9 mouse cellular contexts compared by ENCODE assay signal in the genomic region with DNA sequence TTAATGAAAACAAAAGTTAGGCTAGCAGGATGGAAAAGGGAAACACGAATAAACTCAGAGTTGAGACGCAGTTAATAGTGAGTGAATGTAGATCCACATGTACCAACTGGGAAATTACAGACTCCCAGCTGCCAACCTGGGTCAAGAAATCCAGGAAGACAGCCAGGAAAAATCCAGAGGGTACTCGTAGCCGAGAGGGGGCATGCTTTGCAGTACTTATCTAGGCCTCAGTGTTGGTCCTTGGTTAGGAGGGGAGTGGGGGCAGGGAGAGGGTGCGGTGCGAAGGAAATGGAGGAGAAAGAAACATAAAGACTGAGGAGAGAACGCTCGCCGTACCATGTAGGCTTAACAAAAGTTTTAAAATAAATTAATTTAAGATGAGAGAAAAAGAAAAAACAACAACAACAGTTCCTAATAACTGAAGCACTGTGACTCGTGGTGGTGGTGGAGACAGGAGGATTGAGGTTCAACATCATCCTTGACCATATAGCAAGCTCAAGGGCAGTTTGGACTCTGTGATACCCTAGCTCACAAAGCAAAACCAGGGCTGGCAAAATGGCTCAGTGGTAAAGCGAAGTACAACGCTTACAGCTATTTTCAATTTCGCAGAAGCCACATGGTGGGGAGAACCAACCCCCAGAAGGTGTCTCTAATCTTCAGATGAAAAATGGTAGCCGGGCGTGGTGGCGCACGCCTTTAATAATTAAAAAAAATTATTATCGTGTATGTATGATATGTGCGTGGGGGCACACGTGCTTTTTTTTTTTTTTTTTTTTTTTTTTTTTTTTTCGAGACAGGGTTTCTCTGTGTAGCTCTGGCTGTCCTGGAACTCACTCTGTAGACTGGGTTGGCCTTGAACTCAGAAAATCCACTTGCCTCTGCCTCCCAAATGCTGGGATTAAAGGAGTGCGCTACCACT. TPM values are rescaled to one million over a fixed set of nuclear protein-coding genes. Genes with fewer than 3 reads are reported as not detected.
DNase-seq lines count a peak whose midpoint lies in the region; ATAC-seq and TF ChIP-seq lines count a peak whose summit lies in the region.
"Had no signal": no experiment of that assay in that cellular context is flagged by ENCODE, and none has a peak within 500 bp of the region (broad histone marks: within the 10 kb centered on the region; RNA-seq: fewer than 3 reads in every experiment).

No protein-coding gene starts in this region.

- 0 out of 2 replicates have a peak overlapping the region, but pooled peaks have one; percentile 1 for H3K4me2 ChIP-seq in intestine, embryonic 16.5 days (ENCODE audit: low read depth, low read length)

- no peaks in the 10 kb centered on the region for H3K9me3 ChIP-seq in intestine, embryonic 16.5 days (ENCODE audit: control insufficient read depth, low read length)

- no peak overlapping the region for H3K4me3 ChIP-seq in heart, adult 2 months
- no peak overlapping the region for H3K4me3 ChIP-seq in spleen, adult 2 months (ENCODE audit: extremely low read depth, insufficient read depth, insufficient read length)
- no peak overlapping the region for H3K4me3 ChIP-seq in intestine, embryonic 16.5 days (ENCODE audit: low read length)
- no peak overlapping the region for H3K4me3 ChIP-seq in small intestine, adult 2 months (ENCODE audit: low read depth, low read length)

- no peaks in the 10 kb centered on the region for H3K79me2 ChIP-seq in heart, adult 2 months (replicated peaks; ENCODE audit: control insufficient read depth, insufficient read depth, low read length)

- no peak for TF ChIP-seq EP300 in heart, adult 2 months (IDR thresholded peaks at IDR 0.05; ENCODE audit: insufficient read depth, low read depth, low read length)

- no peak for DNase-seq in heart, adult 2 months
- no peak for DNase-seq in heart, adult 9 months (ENCODE audit: low spot score in 2 of 2)
- DNase-seq in spleen, adult 2 months (ENCODE audit: low read depth in 1 of 2, low spot score in 2 of 2) = no peak
- DNase-seq in spleen, adult 12 weeks (ENCODE audit: low spot score) = no peak
- DNase-seq in cerebellum, adult 11 months = no peak
- DNase-seq in left cerebral cortex, postnatal 4 days = no peak
- DNase-seq: kidney, adult 18-20 months had no signal

- peaks cover 20% of the 10 kb centered on the region for H3K4me1 ChIP-seq in heart, adult 2 months (ENCODE audit: control insufficient read depth, insufficient read depth, low read length)
- peaks cover 19% of the 10 kb centered on the region; the same call in 1 of the 2 replicates for H3K4me1 ChIP-seq in spleen, adult 2 months (ENCODE audit: control insufficient read depth, insufficient read depth, insufficient read length)
- H3K4me1 ChIP-seq in intestine, embryonic 16.5 days (ENCODE audit: control insufficient read depth, insufficient read depth, low read length) = peaks cover 39% of the 10 kb centered on the region
- peaks cover 32% of the 10 kb centered on the region; the same call in 1 of the 2 replicates for H3K4me1 ChIP-seq in small intestine, adult 2 months (ENCODE audit: control insufficient read depth, insufficient read depth, insufficient read length, low read length)

- H3K36me3 ChIP-seq in heart, adult 2 months (ENCODE audit: control insufficient read depth, insufficient read depth, low read length) = peaks cover 7% of the 10 kb centered on the region; the same call in 1 of the 2 replicates
- no peaks in the 10 kb centered on the region for H3K36me3 ChIP-seq in spleen, adult 2 months (ENCODE audit: control insufficient read depth, insufficient read depth, low read length)
- no peaks in the 10 kb centered on the region for H3K36me3 ChIP-seq in intestine, embryonic 16.5 days (ENCODE audit: control insufficient read depth, insufficient read depth, low read length)
- H3K36me3 ChIP-seq in small intestine, adult 2 months (ENCODE audit: control insufficient read depth, insufficient read depth, low read length) = no peaks in the 10 kb centered on the region

- intact Hi-C loops in heart, adult 2 months (cut with DNase I) = no loop called here
- intact Hi-C loops in left cerebral cortex, postnatal 4 days (cut with DNase I) = no loop called here

- no peak for ATAC-seq in intestine, embryonic 16.5 days

- H3K27ac ChIP-seq in heart, adult 2 months = peak overlapping the region; percentile 61
- peak overlapping the region; percentile 75 for H3K27ac ChIP-seq in spleen, adult 2 months (ENCODE audit: insufficient read depth, low read length)
- H3K27ac ChIP-seq in intestine, embryonic 16.5 days (ENCODE audit: low read length) = peak overlapping the region; percentile 93
- H3K27ac ChIP-seq in small intestine, adult 2 months (ENCODE audit: insufficient read depth, low read depth, low read length) = peak overlapping the region; percentile 96

- TF ChIP-seq CTCF in heart, adult 2 months (IDR thresholded peaks at IDR 0.05) = no peak
- no peak for TF ChIP-seq CTCF in spleen, adult 2 months (IDR thresholded peaks at IDR 0.05; ENCODE audit: extremely low read depth, insufficient read depth, insufficient read length, insufficient replicate concordance)
- no peak for TF ChIP-seq CTCF in small intestine, adult 2 months (IDR thresholded peaks at IDR 0.05; ENCODE audit: extremely low read depth, insufficient read length, insufficient replicate concordance, low read depth, low read length)

- WGBS in heart, adult 2 months = 73% methylated on average over 22 of the region's 22 CpGs
- 83% methylated on average over 22 of the region's 22 CpGs for WGBS in spleen, adult 2 months
- WGBS in intestine, embryonic 16.5 days = 74% methylated on average over 22 of the region's 22 CpGs
- WGBS in small intestine, adult 2 months = 74% methylated on average over 22 of the region's 22 CpGs

- no peak for TF ChIP-seq POLR2A in heart, adult 2 months (IDR thresholded peaks at IDR 0.05; ENCODE audit: insufficient read depth, low read depth, low read length)
- TF ChIP-seq POLR2A in spleen, adult 2 months (IDR thresholded peaks at IDR 0.05; ENCODE audit: low read depth, low read length) = no peak
- TF ChIP-seq POLR2A in small intestine, adult 2 months (IDR thresholded peaks at IDR 0.05; ENCODE audit: low read depth, low read length) = no peak

- H3K9ac ChIP-seq in heart, adult 2 months (ENCODE audit: low read depth, low read length) = no peak overlapping the region
- no peak overlapping the region for H3K9ac ChIP-seq in intestine, embryonic 16.5 days (ENCODE audit: low read depth, low read length)

- H3K27me3 ChIP-seq in heart, adult 2 months (ENCODE audit: control insufficient read depth, insufficient read depth, low read length) = no peaks in the 10 kb centered on the region
- H3K27me3 ChIP-seq in spleen, adult 2 months (ENCODE audit: control insufficient read depth, insufficient read depth, low read length) = no peaks in the 10 kb centered on the region
- no peaks in the 10 kb centered on the region for H3K27me3 ChIP-seq in intestine, embryonic 16.5 days (replicated peaks; ENCODE audit: control insufficient read depth, insufficient read depth, low read length)
- H3K27me3 ChIP-seq in small intestine, adult 2 months (ENCODE audit: control insufficient read depth, insufficient read depth, low read length) = no peaks in the 10 kb centered on the region

RNA-seq across cellular contexts. Expression of gene Chd2, which starts 43.7 kb away (rescaled TPM):
- 10 to 100 TPM; 38.1 to 43.3 TPM for total RNA-seq in heart, adult 2 months (2021)
- polyA plus RNA-seq in heart, adult 2 months (2012; rRNA removed) = 32.9 and 38.0 TPM in 2 replicates
- polyA plus RNA-seq in spleen, adult 2 months (2012; rRNA removed) = 48.6 and 52.5 TPM in 2 replicates
- polyA plus RNA-seq in intestine, embryonic 16.5 days (2015; fragmentation: Nextera tagmentation; extraction: Ambion mirVana) = 40.1 and 41.1 TPM in 2 replicates
- 12.3 and 28.0 TPM in 2 replicates for polyA plus RNA-seq in small intestine, adult 2 months (2012; rRNA removed)
- total RNA-seq in left cerebral cortex, postnatal 4 days (2021) = 10 to 100 TPM; 52.5 to 57.9 TPM
